Mouse (Mus musculus) gastrocnemius, adult 2 months (tissue): ENCODE results near the gene Capza2. TPM values are rescaled to one million over a fixed set of nuclear protein-coding genes. Genes with fewer than 3 reads are reported as not detected.
A peak's percentile ranks its signal among the peaks of the same experiment; 100 is the strongest.

Experiments
- DNase-seq: peaks from one replicate; pipeline ENCODE4 v3.0.0; 2022
- H3K27ac ChIP-seq: fragments of 200-600 bp; 2 replicates; pipeline ENCODE4 v1.8.1; 2022; ENCODE audit warnings: mild to moderate bottlenecking
- H3K4me3 ChIP-seq: fragments of 200-600 bp; 2 replicates; pipeline ENCODE4 v1.8.1; 2022; ENCODE audit warnings: mild to moderate bottlenecking, moderate library complexity
- CTCF ChIP-seq: fragments of 200-600 bp; IDR thresholded peaks from 2 replicates; pipeline ENCODE4 v1.8.1; 2022; ENCODE audit warnings: antibody characterized with exemption, mild to moderate bottlenecking, moderate library complexity
- intact Hi-C: fragments of 180-260 bp; cut with DNase I; formaldehyde crosslinking; loops from one replicate; pipeline ENCODE4 v1.15.1; 2025
- total RNA-seq, 2 experiments: library from RNA; stranded (reverse); gene quantifications; 2 replicates each; pipeline ENCODE4 v1.2.3; 2021

The Capza2 gene
- total RNA-seq, 2 experiments from 2014 or later, result 259 to 336 TPM

DNA sequence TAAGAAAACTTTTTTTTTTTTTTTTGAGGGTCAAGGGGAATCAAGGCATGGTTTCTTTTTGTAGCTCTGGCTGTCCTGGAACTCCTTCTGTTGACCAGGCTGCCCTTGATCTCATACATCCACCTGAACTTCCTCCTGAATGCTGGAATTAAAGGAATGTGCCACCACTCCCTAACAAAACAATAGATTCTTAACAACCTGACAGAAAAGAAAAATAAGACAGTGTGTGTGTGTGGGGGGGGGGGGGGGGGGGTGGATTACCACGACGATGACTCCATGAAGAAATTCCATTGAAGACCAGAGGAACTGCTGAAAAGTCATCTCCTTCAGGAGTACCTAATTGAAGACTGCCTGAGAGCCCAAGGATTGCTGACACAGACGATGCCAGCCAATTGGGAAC, 14.6 kb upstream of the Capza2 start:
- intact Hi-C loops, result no loop called here
- Histone ChIP-seq H3K4me3 (no peak overlapping the region), H3K27ac (no peak overlapping the region)
- no peak for TF ChIP-seq CTCF
- no peak for DNase-seq

DNA sequence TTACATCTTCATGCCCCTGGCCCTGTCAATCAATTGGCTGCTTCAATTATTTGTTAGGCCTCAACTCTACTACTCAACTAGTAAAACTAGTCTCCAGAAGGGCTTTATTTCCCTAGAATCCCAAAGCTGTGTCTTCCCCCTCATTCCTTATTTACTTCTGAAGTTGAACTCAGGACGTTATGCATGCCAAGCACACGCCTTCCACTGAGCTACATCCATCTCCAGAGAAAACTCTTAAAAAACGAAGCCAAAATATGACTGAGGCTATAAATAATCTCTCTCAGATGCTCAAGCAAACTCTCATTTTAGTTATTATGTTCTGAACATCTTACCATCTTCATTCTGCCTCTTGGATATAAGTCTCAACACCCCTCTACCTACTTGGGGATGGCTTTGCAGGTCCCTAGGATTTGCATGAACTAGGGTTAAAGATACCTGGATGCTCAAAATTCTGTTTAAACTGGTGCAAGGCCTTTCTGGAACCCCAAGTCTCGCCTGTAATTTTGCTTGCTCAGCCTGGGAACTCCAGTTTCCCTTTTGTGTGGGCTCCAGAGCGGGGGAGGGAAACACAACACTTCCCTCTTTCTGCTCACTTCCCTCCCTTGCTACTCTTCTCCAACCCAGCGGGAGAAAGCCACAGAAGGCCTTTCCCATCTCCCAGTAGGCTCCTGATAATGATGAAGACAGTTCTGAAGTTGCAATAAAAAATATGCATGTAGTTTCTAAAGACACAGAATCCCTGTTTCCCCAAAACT, 7.2 kb upstream of the Capza2 start:
- TF ChIP-seq CTCF, result no peak
- intact Hi-C loops, result no loop called here
- Histone ChIP-seq H3K4me3 (no peak overlapping the region), H3K27ac (peak overlapping the region; percentile 65)
- peak; percentile 22 for DNase-seq

DNA sequence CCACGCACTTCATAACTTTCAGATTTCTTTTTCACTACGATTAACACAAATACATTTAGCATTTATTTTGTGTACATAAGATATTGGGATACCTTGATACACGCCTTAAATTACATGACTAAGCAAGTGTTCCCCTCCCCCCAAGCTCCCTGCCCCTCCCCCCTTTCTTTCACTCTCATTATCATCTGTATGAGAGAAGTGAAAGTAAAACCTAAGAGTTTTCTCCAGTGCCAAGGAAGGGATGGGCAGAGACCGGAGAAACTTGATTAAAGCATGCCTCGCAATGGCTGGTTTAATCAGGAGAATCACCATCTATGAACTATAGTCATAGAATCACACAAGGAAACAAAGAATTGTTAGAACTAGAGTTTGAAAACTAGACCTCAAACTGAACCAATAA, 6.3 kb upstream of the Capza2 start:
- no peak for DNase-seq
- TF ChIP-seq CTCF, result no peak
- intact Hi-C loops, result no loop called here
- H3K27ac ChIP-seq, result peak overlapping the region; percentile 65; the same call in 1 of the 2 replicates
- peak overlapping the region; percentile 30 for H3K4me3 ChIP-seq

DNA sequence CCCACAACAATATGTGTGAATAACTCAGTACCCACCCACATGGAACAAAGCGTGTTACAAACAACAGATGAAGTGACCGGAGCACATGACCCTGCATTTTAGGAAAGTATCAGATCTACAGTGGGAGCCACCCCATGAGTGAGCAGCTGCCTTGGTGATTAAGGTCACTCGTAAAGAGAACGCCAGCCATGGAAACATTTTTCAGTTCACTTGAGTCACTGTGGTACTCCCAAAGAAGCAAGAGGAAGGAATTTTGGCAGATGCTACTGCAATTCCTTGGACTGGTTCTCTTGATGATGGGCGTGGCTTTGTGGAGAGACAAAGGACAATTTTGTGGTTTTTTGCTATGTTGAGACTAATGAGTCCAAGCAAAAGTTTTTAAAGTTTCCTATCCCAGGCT, 4.4 kb upstream of the Capza2 start:
- DNase-seq, result peak; percentile 22
- TF ChIP-seq CTCF, result no peak
- intact Hi-C loops, result no loop called here
- no peak overlapping the region for H3K4me3 ChIP-seq
- H3K27ac ChIP-seq, result peak overlapping the region; percentile 59

DNA sequence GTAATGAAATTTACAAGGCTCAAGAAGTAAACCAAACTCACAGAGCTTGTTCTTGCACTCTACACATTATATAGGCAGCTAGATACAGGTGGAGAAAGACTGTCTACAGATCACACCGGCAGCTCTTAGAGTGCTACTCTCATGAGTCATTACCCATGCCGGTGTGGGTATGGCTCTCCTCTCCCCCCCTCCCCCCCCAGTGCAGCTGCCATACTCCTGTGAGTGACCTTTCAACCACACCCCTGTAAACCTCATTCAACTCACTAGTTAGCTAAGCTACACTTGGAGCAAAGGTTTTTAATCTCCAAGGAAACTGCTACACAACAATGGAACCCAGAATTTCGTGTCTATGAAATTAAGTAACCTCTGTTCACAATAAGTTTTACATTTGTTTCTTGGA, 2.2 kb upstream of the Capza2 start:
- intact Hi-C loops, result no loop called here
- TF ChIP-seq CTCF, result no peak
- Histone ChIP-seq H3K4me3 (no peak overlapping the region), H3K27ac (no peak overlapping the region)
- no peak for DNase-seq

DNA sequence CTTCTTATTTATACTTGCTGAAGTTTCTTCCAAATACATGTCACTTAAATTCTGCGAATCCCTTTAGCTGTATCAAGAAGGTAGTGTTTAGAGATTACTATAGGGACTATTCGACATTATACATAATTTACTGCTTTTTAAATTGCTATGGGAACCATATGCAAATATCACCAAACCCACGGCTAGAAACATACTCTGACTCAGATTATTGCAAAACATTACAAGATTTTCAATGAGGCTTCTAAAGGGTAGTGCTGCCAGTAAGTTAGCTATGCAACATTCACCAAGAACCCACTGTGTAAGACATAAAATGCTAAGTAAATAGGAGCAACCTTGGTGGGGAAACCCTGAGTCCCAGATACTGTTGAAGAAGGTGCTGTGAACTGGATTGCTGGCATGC, 1.0 kb upstream of the Capza2 start:
- no peak for TF ChIP-seq CTCF
- H3K4me3 ChIP-seq, result no peak overlapping the region
- intact Hi-C loops, result no loop called here
- peak overlapping the region; percentile 61; the same call in 1 of the 2 replicates for H3K27ac ChIP-seq
- no peak for DNase-seq

DNA sequence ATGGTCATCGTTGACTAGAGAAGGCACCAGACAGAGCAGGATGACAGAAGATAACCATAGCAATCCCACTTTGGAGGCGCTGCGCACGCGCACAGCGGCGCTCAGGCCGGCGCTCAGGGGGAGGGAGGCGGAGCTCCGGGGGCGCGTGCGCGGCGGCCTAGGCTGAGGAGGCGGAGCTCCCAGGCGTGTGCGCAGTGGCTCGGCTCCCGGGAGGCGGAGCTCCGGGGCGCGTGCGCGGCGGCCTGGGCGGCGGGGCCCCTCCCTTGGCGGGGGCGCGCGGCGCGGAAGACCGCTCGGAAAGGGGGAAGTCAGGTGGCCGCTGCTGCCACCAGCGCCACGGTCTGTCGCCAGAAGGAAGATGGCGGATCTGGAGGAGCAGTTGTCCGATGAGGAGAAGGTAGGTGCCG, 733 bp downstream of the Capza2 start:
- Histone ChIP-seq H3K27ac (peak overlapping the region; percentile 99), H3K4me3 (peak overlapping the region; percentile 95)
- no peak; the same call in 1 of the 2 replicates for TF ChIP-seq CTCF
- peak; percentile 98 for DNase-seq
- intact Hi-C loops, result no loop called here

DNA sequence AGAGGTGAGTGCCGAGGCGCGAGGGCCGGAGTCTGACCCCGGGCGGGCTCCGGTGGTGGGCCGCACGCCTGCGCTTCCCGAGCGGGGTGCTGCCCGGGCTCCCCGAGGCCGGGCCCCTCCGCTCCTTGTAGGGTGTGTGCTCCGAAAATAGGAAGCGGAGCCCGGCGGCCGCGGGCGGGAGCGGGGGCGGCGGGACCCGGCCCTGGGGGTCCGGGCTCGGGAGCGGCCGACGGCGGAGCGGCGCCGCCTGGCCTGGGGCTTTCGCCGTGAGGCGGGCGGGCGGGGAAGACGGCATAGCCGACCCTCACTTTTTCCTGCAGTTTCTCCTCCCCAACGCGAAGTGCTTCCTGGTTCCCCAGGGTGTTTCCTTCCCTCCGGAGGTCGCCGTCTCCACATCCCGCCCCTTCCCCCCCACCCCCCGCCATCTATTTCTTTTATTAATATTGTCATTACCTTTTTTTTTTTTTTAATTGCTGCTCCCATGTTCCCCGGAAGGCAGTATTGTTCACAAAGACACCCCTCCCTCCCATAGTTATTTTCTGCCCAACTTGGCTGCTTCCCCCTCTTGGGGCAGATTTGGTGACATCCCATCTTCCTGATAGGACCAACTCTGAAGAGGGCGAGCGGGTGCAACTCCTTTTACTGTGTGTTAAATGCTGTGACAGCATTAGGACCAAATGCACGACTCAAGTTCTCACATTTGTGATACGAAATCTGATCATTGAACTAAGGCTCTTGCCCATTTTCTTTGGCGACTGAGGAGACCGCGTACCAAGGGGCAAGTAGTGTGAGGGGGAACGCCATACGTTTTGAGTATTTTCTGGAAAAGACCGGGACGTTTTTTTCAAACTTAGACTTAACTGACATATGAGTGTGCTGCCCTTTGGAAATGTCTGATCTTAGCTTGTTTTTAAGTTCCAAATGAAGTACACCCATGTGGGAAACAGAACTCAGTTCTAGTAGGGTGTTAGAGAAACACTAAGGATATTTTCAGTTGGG, 1.5 kb downstream of the Capza2 start:
- Histone ChIP-seq H3K4me3 (peak overlapping the region; percentile 95), H3K27ac (peak overlapping the region; percentile 99)
- DNase-seq, result peak; percentile 51
- no peak for TF ChIP-seq CTCF
- intact Hi-C loops, result no loop called here

DNA sequence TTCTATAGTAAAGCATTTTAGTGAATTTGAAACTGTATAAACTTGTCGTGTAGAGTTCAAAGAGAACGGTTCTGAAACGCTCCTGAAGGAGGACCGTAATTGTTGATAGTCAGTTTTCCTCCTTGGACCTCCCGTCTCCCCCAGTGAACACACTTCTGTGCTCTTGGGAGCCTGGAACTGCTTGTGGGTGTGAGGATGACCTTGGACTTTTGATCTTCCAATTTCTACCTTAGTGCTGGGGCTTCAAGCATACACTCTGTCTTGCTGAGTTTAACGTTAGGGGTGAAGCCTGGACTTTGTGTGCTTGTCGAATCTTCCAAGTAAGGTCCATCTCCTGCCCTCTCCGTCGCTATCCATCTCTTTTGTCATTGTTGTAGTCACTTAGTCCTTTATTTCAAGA, 4.0 kb downstream of the Capza2 start:
- DNase-seq, result no peak
- Histone ChIP-seq H3K27ac (peak overlapping the region; percentile 99; the same call in 1 of the 2 replicates), H3K4me3 (peak overlapping the region; percentile 95)
- intact Hi-C loops, result no loop called here
- TF ChIP-seq CTCF, result no peak

DNA sequence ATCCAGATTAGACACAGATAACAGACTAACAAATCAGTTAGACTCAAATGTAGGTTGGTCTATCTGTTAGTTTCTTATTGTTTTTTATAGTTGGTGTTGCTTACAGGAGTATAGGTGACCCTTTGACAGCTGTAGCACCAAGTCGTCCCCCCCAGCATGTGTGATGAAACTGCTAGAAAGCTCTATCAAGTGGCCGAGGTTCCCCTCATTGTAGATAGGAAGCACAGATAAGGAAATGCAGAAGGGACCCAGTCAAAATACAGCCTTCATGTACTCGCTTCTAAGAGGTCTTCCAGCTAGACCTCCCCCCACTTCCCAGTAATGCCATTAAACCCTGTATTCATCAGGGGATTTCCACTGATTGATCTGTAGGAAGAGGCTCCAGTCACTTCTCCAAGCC, 6.7 kb downstream of the Capza2 start:
- H3K27ac ChIP-seq, result no peak overlapping the region
- H3K4me3 ChIP-seq, result no peak overlapping the region
- intact Hi-C loops, result no loop called here
- no peak for DNase-seq
- no peak for TF ChIP-seq CTCF

DNA sequence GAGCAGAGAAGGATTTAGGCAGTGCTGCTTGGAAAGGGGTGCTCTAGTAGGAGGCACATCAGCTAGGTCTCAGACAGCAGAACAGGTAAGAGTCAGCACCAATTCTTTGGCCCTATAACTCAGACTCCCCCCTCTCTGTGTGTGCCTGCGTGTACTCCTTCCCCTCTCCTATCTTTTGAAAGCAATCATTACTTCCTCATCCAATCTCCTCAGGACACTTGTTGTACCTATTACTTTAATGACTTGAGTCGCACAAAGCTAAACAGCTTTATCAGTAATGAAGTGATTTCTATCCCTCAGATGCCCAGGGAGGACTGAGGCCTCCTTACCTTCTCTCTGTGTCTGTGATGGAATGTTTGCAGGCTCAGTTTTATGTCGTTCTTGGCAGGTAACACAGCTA, 10.1 kb downstream of the Capza2 start:
- TF ChIP-seq CTCF, result no peak
- Histone ChIP-seq H3K27ac (no peak overlapping the region), H3K4me3 (no peak overlapping the region)
- intact Hi-C loops, result no loop called here
- no peak for DNase-seq

DNA sequence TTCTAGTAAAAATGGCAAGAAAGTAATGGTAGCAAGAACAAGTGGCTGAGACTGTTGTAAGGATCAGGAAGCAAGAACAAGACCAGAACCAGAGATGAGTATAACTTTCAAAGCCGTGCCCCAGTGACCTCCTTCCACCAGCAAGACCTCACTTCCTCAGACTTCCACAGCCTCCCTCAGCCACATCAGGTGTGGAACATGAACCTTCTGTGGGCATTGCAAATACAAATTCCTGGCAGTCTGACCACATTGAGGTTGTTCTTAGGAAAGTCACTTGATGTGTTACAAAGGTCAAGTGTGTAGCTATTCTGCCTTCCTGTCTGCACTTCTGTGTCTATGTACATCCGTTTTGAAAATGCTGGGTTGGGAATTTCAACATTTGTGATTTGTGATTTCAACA, 16.1 kb downstream of the Capza2 start:
- DNase-seq, result peak; percentile 29
- TF ChIP-seq CTCF, result no peak
- Histone ChIP-seq H3K4me3 (no peak overlapping the region), H3K27ac (no peak overlapping the region)
- intact Hi-C loops, result no loop called here

DNA sequence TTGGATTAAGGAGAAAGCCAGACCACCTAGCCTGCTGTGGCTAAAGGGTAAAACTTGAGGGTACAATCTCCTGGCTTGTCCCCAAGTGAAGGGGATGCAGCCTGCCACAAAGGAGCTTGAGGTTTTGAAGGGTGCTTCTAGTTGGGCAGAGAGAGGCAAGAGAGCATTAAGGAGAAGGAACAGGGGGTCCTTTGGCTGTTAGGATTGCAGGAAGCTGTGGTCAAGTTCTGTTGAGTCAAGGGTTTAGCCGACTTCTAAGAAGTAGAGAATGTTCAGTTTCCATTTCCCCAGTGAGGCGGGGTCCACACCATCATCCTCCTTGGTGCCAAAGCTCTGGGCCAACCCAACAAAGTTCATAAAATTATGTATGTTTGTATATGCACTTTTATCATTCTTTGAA, 19.0 kb downstream of the Capza2 start:
- Histone ChIP-seq H3K4me3 (no peak overlapping the region), H3K27ac (no peak overlapping the region)
- intact Hi-C loops, result no loop called here
- TF ChIP-seq CTCF, result no peak
- DNase-seq, result no peak
